Mouse (Mus musculus): ENCODE measurements around the gene Bzw2. TPM values are rescaled to one million over a fixed set of nuclear protein-coding genes. Genes with fewer than 3 reads are reported as not detected.
A peak's percentile ranks its signal among the peaks of the same experiment; 100 is the strongest.
"Not testable (repeated sequence)": the region's sequence is repeated elsewhere in the genome, so short reads cannot be mapped to it uniquely, and the experiment has no call there.

The Bzw2 gene
- 98.0 and 98.7 TPM in 2 replicates for polyA plus RNA-seq (2011; ENCODE audit: insufficient read length, low read depth, missing spikeins)

DNA sequence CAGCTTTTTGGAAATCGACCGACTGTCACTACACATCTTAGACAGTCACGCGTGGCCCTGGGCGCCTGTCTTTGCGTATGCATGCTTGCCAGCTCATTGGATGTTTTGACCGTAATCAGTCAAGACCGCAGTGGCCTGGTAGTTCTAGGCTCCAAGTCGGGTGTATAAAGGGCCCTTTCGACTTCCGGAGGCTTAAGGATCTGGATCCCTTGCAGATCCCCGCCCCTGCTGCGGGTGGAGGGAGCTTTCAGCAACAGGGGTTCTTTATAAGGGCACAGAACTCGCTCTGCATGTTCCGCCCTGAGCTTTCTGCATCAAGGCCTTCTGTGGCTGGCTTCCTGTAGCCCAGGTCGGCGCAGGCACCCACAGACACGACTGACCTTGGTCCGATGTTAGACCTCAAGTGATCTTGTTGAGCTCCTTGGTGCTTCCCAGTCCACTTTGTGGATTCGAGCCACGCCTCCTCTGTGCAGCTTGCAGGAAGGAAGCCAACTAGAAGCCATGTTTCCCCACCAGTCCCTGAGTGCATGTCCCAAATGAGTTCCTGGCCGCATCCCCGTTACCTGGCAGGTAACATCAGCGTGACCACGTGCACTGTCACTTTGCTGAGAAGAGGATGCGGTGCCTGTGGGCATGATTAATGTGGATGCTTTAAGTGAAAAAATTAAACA lies at the start of gene Bzw2:
Bzw2 (minus strand) TSS at position 443 of the 671 bp plus-strand sequence.
- TF ChIP-seq POLR2A (IDR thresholded peaks at IDR 0.05; ENCODE audit: low read depth, low read length): peak; percentile 77
- TF ChIP-seq CTCF (IDR thresholded peaks at IDR 0.05; ENCODE audit: borderline replicate concordance, insufficient read depth, low read length): no peak
- peak within 1 kb of the TSS; percentile 60 for H3K4me3 ChIP-seq (ENCODE audit: insufficient read depth, low read length)
- H3K27ac ChIP-seq (ENCODE audit: insufficient read depth, low read length): peak within 1 kb of the TSS; percentile 80
- peaks cover 3% of the 10 kb centered on the region; the same call in 1 of the 2 replicates for H3K4me1 ChIP-seq (ENCODE audit: control insufficient read depth, insufficient read depth, low read length)

DNA sequence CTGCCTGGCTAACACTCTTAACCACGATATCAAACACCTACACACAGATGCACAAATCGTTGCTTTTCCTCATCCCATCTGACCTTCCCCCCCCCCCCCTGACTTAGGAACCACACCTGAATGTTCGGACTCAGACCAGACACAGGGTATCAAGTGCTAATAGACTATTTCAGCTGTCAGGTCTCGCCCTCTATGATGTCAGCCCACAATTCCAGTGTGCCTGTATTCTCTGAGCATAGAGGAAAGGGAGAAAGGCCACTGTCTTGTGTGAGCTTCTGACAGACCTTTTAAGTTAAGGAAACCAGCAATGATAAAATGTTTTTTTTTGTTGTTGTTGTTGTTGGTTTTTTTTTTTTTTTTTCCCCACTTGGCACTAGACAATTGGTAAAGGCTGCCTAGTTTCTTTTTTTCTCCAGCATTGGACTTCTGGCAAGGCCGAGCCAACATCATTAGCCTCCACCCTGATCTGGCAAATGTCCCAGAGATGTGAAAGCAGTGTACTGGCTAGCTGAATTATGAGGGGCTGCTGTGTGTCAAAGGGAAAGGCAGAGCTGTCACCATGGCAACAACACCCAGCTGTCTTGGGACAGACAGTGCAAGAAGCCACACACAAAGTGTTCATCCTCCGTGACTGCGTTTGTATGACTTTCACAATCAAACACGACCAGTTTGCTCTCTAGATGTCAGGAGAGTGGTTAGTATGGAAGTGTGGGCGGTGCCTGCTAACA lies 49.4 kb upstream of the Bzw2 start:
- H3K27ac ChIP-seq (ENCODE audit: insufficient read depth, low read length): no peak overlapping the region
- TF ChIP-seq POLR2A (IDR thresholded peaks at IDR 0.05; ENCODE audit: low read depth, low read length): no peak
- TF ChIP-seq CTCF (IDR thresholded peaks at IDR 0.05; ENCODE audit: borderline replicate concordance, insufficient read depth, low read length): no peak
- no peak overlapping the region for H3K4me3 ChIP-seq (ENCODE audit: insufficient read depth, low read length)
- H3K4me1 ChIP-seq (ENCODE audit: control insufficient read depth, insufficient read depth, low read length): no peaks in the 10 kb centered on the region

DNA sequence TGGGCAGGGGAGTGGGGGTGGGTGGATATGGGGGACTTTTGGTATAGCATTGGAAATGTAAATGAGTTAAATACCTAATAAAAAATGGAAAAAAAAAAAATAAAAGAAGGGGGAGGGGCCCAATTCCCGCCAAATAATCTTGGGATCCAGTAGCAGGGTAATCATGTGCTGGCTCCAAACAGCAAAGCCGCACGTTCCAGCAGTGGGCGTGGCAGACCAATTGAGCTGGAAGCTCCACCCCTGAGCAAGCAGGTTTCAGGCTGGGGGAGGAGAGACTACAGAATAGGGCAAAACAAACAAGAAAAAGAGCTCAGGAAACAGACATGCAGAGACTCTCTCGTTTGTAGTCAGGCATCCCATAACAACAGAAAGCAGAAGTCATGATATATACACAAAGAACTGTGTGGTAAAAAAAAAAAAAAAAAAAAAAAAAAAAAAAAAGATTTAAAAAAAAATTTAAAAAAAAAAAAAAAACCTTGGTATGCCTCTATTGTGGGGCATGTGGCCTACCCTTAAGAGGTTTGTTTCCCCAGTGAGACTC lies 47.8 kb upstream of the Bzw2 start:
- H3K4me3 ChIP-seq (ENCODE audit: insufficient read depth, low read length); H3K27ac ChIP-seq (ENCODE audit: insufficient read depth, low read length); H3K4me1 ChIP-seq (ENCODE audit: control insufficient read depth, insufficient read depth, low read length): not testable (repeated sequence)

DNA sequence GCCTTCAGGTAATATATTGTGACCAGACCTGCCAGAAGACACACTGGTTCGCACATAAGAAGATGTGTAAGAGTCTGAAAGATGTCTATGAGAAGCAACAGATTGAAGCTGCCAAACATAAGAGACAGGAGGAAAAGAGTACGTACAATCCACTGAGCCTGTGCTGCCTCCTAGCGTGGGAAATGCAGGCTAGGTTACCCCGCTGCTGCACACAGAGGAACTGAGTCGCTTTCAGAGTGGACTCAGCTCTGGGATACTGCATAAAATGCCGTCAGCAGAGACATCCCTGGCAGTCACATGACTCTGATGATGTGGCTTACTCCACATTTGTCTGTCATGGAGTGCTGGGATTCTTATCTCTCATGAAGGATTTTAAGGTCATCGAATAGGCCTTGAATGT lies 37.1 kb upstream of the Bzw2 start:
- Histone ChIP-seq H3K4me3 (ENCODE audit: insufficient read depth, low read length) (no peak overlapping the region), H3K4me1 (ENCODE audit: control insufficient read depth, insufficient read depth, low read length) (no peaks in the 10 kb centered on the region), H3K27ac (ENCODE audit: insufficient read depth, low read length) (no peak overlapping the region)
- TF ChIP-seq POLR2A (IDR thresholded peaks at IDR 0.05; ENCODE audit: low read depth, low read length) (no peak), CTCF (IDR thresholded peaks at IDR 0.05; ENCODE audit: borderline replicate concordance, insufficient read depth, low read length) (no peak)

DNA sequence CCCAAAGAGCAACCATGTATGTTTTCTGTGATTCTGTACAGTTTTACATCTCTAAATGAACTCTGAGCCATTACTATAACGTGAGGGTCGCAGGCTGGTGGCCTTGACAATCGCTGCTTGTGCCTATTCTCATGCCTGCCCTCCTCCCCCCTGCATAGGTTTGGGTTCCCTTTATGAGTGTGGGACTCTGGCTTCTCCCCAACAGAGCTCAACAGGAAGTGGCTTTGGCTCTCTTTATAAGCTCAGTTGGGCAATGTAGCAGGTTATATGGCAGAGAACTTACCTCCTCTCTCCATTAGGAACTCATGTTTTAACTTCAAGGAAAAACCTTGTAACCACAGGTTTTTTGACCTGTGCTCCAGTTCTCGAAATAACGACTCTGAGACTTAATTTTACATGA lies 32.5 kb upstream of the Bzw2 start:
- H3K27ac ChIP-seq (ENCODE audit: insufficient read depth, low read length): no peak overlapping the region
- TF ChIP-seq CTCF (IDR thresholded peaks at IDR 0.05; ENCODE audit: borderline replicate concordance, insufficient read depth, low read length) (no peak), POLR2A (IDR thresholded peaks at IDR 0.05; ENCODE audit: low read depth, low read length) (no peak)
- H3K4me3 ChIP-seq (ENCODE audit: insufficient read depth, low read length): no peak overlapping the region
- H3K4me1 ChIP-seq (ENCODE audit: control insufficient read depth, insufficient read depth, low read length): no peaks in the 10 kb centered on the region

DNA sequence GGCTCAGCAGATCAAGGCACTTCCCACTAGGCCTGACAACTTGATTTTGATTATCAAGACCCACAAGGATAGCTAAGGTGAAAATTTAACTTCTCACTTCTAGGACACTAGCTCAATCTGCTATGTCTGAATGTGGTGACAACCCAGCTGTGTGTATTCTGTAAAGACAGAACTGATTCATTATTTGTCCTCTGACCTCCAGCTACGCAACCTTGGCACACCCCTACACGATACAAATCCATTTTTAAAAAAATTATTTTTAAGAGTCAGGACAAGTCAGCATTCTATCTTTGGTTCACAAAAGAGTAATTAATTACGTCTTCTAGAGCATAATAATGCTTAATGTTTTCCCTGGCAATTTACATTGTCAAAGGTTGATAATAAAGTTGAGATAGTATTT lies 31.7 kb upstream of the Bzw2 start:
- Histone ChIP-seq H3K4me3 (ENCODE audit: insufficient read depth, low read length) (no peak overlapping the region), H3K27ac (ENCODE audit: insufficient read depth, low read length) (no peak overlapping the region), H3K4me1 (ENCODE audit: control insufficient read depth, insufficient read depth, low read length) (no peaks in the 10 kb centered on the region)
- TF ChIP-seq POLR2A (IDR thresholded peaks at IDR 0.05; ENCODE audit: low read depth, low read length): no peak
- no peak for TF ChIP-seq CTCF (IDR thresholded peaks at IDR 0.05; ENCODE audit: borderline replicate concordance, insufficient read depth, low read length)

DNA sequence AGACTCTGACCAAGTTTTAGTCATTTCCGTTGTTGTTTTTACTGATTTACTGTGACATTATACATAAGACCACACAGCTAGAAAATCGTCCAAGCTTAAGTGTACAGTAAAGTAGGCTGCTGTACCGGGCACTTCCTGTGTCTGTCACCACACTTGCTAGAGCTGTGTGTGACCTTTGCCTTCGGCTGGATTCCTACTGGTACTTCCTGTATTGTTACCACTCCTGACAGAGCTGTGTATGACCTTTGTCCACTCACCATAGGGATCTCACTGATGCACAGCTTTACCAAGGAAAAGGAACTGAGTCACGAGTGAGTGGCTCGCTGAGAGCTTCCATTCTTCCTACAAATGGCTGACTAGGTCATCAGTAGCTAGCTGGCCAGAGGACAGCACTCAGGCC lies 29.2 kb upstream of the Bzw2 start:
- Histone ChIP-seq H3K27ac (ENCODE audit: insufficient read depth, low read length) (no peak overlapping the region), H3K4me1 (ENCODE audit: control insufficient read depth, insufficient read depth, low read length) (no peaks in the 10 kb centered on the region), H3K4me3 (ENCODE audit: insufficient read depth, low read length) (no peak overlapping the region)
- TF ChIP-seq POLR2A (IDR thresholded peaks at IDR 0.05; ENCODE audit: low read depth, low read length): no peak
- TF ChIP-seq CTCF (IDR thresholded peaks at IDR 0.05; ENCODE audit: borderline replicate concordance, insufficient read depth, low read length): no peak

DNA sequence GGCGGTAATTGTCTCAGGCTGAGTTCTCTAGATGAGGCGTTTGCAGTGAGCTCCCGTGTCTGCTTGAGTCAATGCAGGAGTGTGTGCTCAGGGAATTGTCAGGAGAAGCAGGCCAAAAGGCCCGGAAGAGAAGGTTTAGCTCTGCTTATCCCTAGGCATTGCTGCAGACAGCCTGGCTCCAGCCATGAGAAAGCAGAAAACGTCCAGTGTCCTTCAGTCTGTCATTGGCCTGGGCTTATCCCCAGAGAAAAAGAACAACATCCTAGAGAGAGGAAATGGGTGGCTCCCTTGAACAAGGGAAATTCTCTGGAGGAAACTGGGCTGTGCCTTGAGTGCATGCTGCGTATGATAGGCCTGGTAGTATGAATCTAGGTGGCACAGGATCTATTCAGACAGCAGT lies 24.7 kb upstream of the Bzw2 start:
- no peaks in the 10 kb centered on the region for H3K4me1 ChIP-seq (ENCODE audit: control insufficient read depth, insufficient read depth, low read length)
- H3K4me3 ChIP-seq (ENCODE audit: insufficient read depth, low read length): no peak overlapping the region
- no peak for TF ChIP-seq CTCF (IDR thresholded peaks at IDR 0.05; ENCODE audit: borderline replicate concordance, insufficient read depth, low read length)
- no peak for TF ChIP-seq POLR2A (IDR thresholded peaks at IDR 0.05; ENCODE audit: low read depth, low read length)
- no peak overlapping the region for H3K27ac ChIP-seq (ENCODE audit: insufficient read depth, low read length)

DNA sequence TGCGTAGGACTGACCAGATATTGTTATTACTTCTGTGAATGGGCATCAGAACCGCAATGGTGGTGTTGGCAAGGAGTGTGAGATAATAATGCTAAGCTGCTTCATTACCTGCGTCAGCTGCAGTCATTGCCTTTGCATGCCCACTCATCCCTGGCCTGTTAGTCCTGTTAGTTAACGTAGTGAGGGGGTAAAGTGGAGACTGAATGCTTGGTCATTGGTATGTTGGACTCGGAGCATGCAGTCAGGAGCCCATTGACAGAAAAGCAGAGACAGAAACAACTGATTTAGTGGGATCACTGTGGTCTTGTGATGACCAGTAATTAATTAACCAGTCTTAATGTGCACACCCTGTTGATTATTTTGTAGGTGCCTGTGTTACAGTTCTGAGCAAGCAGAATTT lies 19.3 kb upstream of the Bzw2 start:
- TF ChIP-seq POLR2A (IDR thresholded peaks at IDR 0.05; ENCODE audit: low read depth, low read length) (no peak), CTCF (IDR thresholded peaks at IDR 0.05; ENCODE audit: borderline replicate concordance, insufficient read depth, low read length) (no peak)
- H3K4me1 ChIP-seq (ENCODE audit: control insufficient read depth, insufficient read depth, low read length): no peaks in the 10 kb centered on the region
- no peak overlapping the region for H3K27ac ChIP-seq (ENCODE audit: insufficient read depth, low read length)

DNA sequence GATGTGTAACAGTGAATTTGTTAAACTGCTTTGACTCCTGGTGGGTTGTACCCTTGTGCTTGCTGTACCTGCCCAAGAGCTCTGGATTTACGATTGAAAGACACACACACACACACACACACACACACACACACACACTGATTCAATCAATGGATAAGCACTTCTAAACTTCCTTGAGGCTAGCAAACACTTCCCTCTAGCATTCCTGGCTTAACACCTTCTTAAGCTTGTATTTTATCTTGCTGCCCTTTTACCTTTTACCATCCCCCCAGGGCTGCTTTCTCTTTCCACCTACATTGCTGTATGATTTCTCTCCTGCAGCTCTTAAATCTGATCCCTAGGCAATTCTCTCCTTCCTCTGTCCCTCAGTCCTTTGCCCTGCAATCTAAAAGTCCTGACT lies 7.4 kb upstream of the Bzw2 start:
- no peaks in the 10 kb centered on the region for H3K4me1 ChIP-seq (ENCODE audit: control insufficient read depth, insufficient read depth, low read length)
- H3K4me3 ChIP-seq (ENCODE audit: insufficient read depth, low read length): no peak overlapping the region
- no peak overlapping the region for H3K27ac ChIP-seq (ENCODE audit: insufficient read depth, low read length)
- no peak for TF ChIP-seq POLR2A (IDR thresholded peaks at IDR 0.05; ENCODE audit: low read depth, low read length)
- no peak for TF ChIP-seq CTCF (IDR thresholded peaks at IDR 0.05; ENCODE audit: borderline replicate concordance, insufficient read depth, low read length)

More for the DNA sequence above, 19.3 kb upstream of the Bzw2 start:
- H3K4me3 ChIP-seq (ENCODE audit: insufficient read depth, low read length): no peak overlapping the region

Data from embryonic fibroblast, embryonic 13.5 days (primary cell).